Mouse (Mus musculus) cerebellum, adult 2 months (tissue): ENCODE measurements around the gene Ppp1r21.

Experiments
- CTCF ChIP-seq: fragments of 200-500 bp; IDR thresholded peaks from 2 replicates; pipeline ENCODE4 v1.5.1; 2011; ENCODE audit warnings: low read depth, mild to moderate bottlenecking, control low read depth, low read length, moderate library complexity, borderline replicate concordance; ENCODE audit not compliant: insufficient read depth
- POLR2A ChIP-seq: fragments of 200-500 bp; IDR thresholded peaks from 2 replicates; pipeline ENCODE4 v1.6.1; 2011; ENCODE audit warnings: low read length, control low read depth, borderline replicate concordance; ENCODE audit not compliant: insufficient read depth

DNA sequence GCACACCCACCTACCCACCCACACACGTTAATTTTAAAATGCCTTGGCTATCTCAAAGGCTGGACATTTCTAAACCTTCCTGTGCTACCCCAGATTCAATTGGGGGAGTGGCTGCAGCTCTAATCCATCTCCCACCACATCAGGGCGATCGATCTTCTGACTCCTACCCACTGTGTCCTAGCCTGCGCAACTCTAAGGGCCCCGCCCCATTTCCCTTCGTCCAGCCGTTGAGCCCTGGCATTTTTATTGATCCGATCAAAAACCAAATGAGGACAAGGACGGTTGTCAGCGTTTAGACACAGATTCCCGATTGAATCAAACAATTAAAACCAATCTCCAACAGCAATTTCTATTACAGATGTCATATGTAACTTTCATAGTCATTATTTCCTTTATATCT, 74.0 kb downstream of the Ppp1r21 start:
- TF ChIP-seq CTCF (no peak), POLR2A (no peak)
